Mouse (Mus musculus) bone marrow, adult 2 months (tissue): ENCODE data around the gene Aimp2. TPM values are rescaled to one million over a fixed set of nuclear protein-coding genes. Genes with fewer than 3 reads are reported as not detected.

Experiments used
- H3K27ac ChIP-seq: fragments of 200-500 bp; 2 replicates; pipeline ENCODE4 v1.5.1; 2012; ENCODE audit warnings: low read depth, mild to moderate bottlenecking, control low read depth, inconsistent platforms, low read length; ENCODE audit not compliant: control insufficient read depth, poor library complexity, insufficient read depth
- H3K4me1 ChIP-seq: fragments of 200-500 bp; 2 replicates; pipeline ENCODE4 v1.6.1; 2011; ENCODE audit warnings: low read length; ENCODE audit not compliant: control insufficient read depth, insufficient read depth
- H3K4me3 ChIP-seq: fragments of 200-500 bp; replicated peaks from 2 replicates; pipeline ENCODE3; 2011; ENCODE audit warnings: mild to moderate bottlenecking, low read depth, low read length, control low read depth; ENCODE audit not compliant: control insufficient read depth
- CTCF ChIP-seq: fragments of 200-500 bp; IDR thresholded peaks from 2 replicates; pipeline ENCODE4 v1.5.1; 2011; ENCODE audit warnings: low read length, control low read depth; ENCODE audit not compliant: control insufficient read depth, insufficient read depth
- POLR2A ChIP-seq: fragments of 200-500 bp; IDR thresholded peaks from 2 replicates; pipeline ENCODE4 v1.6.1; 2011; ENCODE audit warnings: low read depth, mild to moderate bottlenecking, control low read depth, low read length, borderline replicate concordance; ENCODE audit not compliant: control insufficient read depth
- WGBS: fragments of 180-500 bp; shearing (Covaris S2); methylation state at CpG from one replicate; pipeline ENCODE4 v1.1.7; 2018; 5-methylcytosine and 5-hydroxymethylcytosine counted together
- polyA plus RNA-seq: library from polyadenylated mRNA; stranded (reverse); fragments of >200 nt; gene quantifications from 2 replicates; pipeline ENCODE4 v1.2.4, GENCODE M21; 2011; ENCODE audit warnings: low replicate concordance; ENCODE audit not compliant: missing spikeins, insufficient read depth, insufficient read length

The Aimp2 gene
- polyA plus RNA-seq, result 21.8 and 24.3 TPM in 2 replicates

DNA sequence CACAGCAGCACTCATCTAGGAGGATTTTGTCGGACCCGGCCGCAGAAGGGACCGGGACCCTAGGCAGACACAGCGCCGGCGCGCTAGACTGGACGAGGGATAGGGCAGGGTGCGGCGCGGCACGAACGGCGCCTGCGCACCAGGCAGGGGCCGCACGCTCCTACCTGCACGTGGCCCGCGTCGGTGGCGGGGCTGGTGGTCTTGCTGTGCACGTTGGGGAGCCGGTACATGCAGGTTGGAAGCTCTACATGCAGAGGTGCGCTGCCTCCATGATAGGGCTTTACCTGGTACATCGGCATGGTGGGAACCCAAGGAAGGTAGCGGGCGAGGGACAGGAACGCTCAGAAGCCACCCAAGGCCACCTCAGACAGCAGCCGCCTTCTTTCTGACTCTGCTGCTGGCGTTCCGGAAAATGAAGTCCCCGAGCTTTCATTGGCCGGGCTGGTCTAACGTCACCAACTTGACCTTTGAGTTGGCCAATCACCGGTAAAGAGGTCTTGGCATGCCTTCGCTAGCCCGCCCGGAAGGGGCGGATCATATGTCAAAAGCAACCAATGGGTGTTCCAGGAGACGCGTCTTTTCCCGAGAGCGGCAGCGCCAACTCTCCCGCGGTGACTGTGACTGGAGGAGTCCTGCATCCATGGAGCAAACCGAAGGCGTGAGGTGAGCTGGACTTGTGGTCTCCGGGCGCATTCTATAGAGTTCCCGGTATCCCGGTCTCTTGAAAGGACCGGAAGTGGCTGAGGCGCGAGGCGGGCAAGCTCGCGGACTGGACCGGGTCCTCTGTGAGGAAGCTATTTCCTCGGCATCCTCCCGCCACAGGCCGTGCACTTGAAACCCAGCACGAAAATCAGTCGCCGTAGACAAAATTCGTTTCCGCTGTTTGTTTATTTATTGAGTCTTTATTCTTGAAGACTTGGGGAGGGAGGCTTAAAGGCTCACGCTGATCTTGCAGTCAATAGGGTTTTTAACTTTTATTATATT lies at the start of gene Aimp2, which contains the start of gene Pms2:
Gene Aimp2, minus strand, starts transcription at position 431 of the 984 bp plus-strand sequence.
Gene Pms2, plus strand, starts transcription at position 548 of the 984 bp plus-strand sequence.
- Histone ChIP-seq H3K4me3 (peak within 1 kb of the TSS; percentile 98), H3K4me1 (no peaks in the 10 kb centered on the region), H3K27ac (peak within 1 kb of the TSS; percentile 94)
- under 1% methylated on average over 70 of the region's 70 CpGs for WGBS
- TF ChIP-seq POLR2A, result peak; percentile 76; the same call in 1 of the 2 replicates
- no peak; the same call in 1 of the 2 replicates for TF ChIP-seq CTCF

DNA sequence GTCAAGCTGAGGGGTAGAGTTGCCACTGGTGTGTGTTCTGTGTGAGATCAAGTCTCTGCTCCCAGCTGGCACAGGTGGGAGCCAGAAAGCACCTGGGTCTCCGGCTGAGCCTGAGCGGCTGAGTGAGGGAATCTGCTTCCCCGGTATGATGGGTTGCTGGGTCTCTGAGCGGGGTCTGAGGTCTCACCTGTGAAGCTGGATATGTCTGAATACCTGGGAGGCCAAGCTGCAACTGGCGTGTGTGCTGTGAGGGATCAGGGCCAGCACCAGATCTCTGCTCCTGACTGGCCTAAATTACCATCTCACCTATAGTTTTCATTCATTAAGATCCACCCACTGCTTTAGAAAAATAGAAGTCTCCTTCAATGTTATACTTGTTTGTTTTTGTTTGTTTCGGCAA lies 47.5 kb upstream of the Aimp2 start:
- no peaks in the 10 kb centered on the region for H3K4me1 ChIP-seq
- no peak overlapping the region for H3K4me3 ChIP-seq
- no peak overlapping the region for H3K27ac ChIP-seq
- 85% methylated on average over 6 of the region's 6 CpGs for WGBS
- TF ChIP-seq POLR2A, result no peak
- no peak for TF ChIP-seq CTCF

DNA sequence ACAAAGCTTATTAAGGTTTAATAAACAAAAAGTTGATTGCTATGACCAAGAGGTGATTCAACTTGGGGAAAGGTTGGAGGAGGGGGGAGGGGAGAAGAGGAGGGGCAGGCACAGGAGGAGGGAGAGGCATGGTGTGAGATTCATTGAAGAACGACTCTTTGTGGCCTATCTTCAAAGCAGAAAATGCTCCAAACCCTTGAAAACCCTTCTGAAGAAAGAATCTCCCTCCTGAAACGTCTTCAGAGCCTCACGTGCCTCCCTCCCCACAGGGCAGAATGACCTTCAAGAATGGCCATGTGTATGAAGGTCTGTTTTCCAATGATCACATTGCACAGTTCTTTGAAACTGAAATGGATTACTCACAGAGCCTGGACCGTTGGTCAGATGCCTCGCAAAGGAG lies 40.4 kb upstream of the Aimp2 start:
- WGBS, result 58% methylated on average over 5 of the region's 5 CpGs
- TF ChIP-seq POLR2A (no peak), CTCF (no peak)

DNA sequence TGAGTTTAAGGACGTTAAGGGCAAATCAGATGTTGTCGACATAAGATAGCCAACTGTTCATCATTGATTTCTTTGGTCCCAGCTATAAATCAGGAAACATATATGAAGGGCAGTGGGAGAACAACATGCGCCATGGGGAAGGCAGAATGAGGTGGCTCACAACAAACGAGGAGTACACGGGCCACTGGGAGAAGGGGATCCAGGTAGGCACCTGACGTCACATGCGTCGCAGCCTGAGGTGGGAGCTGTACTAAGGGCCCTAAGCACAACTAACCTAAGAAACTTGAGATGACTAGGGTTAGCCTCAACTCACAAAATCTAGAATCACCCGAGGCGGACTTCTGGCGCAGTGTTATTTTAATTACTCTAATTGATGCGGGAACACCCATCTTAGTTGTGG lies 38.7 kb upstream of the Aimp2 start:
- H3K4me3 ChIP-seq, result no peak overlapping the region
- H3K4me1 ChIP-seq, result no peaks in the 10 kb centered on the region
- 83% methylated on average over 12 of the region's 12 CpGs for WGBS
- no peak overlapping the region for H3K27ac ChIP-seq
- TF ChIP-seq CTCF (no peak), POLR2A (no peak)

More for the DNA sequence above, 40.4 kb upstream of the Aimp2 start:
- no peak overlapping the region for H3K27ac ChIP-seq
- no peaks in the 10 kb centered on the region for H3K4me1 ChIP-seq
- H3K4me3 ChIP-seq, result no peak overlapping the region

DNA sequence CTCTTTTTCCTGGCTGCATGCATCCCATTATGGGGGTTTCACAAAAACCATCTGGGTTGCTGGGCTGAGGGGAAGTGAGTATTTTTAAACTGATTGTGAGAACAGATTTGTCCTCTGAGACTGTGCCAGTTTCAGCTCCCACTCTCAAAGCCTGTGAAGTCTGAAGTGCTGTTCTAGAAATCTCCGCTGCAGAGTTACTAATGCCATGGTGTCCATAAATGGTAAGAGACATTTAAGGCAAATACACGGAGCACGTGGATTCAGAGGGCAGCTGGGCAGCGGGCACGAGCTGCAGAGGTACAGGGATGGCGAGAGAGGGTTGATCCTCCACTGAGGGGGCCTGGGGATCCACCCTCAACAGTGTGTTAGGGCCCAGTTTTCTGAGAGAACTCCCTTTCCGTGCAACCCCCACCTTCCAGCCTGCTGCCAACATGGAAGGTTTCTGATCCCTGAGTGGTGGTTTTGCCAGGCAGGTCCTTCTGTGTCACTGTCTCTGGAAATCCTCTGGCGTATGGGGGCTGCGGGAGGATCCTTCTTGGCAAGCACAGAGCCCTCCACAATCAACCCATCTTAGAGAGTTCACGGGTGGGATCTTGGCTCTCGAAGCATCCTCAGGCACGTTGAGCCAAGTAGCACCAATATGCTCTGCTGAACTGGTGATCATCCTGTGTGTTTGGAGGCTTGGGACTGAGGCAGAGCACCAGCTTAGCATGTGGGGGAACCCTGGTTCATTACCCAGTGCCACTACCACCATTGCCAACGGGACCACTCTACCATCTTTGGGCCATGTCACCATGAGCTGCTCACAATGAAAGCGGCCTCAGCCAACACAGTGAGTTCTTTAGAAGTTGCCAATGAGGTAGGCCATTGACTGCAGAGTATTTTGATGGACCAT lies 33.8 kb upstream of the Aimp2 start:
- no peaks in the 10 kb centered on the region for H3K4me1 ChIP-seq
- H3K4me3 ChIP-seq, result no peak overlapping the region
- WGBS, result 83% methylated on average over 14 of the region's 14 CpGs
- TF ChIP-seq POLR2A (no peak), CTCF (no peak)
- no peak overlapping the region for H3K27ac ChIP-seq

DNA sequence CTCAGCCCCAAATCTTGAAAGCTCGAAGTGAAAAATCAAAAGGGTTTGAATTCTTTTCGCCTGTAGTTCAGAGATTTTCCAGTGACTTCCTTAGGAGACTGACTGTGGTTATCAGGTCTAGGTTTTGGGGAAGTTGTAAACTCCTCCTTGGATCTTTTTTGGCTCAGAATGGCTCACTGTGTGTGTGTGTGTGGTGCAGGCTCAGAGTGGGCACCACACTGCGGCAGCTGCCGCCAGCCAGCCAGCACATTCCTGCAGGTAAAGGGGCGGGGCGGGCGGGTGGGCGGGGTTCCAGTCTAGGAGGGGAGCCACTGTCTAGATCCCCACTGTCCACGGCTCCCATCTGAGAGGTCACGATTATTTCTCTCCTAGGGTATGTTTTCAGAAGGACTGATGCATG lies 31.9 kb upstream of the Aimp2 start:
- no peaks in the 10 kb centered on the region for H3K4me1 ChIP-seq
- no peak overlapping the region for H3K27ac ChIP-seq
- no peak for TF ChIP-seq CTCF
- no peak for TF ChIP-seq POLR2A
- no peak overlapping the region for H3K4me3 ChIP-seq
- 8% methylated on average over 10 of the region's 10 CpGs for WGBS

DNA sequence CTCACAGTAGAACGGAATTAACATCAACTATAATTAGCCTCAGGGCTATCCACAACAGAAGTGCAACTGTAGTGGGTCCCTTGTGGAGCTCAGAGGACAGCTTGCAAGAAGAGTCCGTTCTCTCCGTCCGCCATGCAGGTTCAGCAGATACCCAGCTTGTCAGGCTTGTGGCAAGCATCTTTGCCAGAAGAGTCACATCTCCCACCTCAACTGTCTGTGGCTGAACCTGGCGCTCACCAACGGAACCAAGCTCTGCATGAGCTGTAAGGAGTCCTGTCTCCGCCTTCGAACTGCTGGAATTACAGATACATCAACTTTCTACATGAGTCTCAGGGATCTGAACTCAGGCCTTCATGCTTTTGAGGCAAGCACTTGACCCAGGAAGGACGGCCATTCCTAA lies 26.5 kb upstream of the Aimp2 start:
- 81% methylated on average over 9 of the region's 9 CpGs for WGBS
- Histone ChIP-seq H3K4me1 (no peaks in the 10 kb centered on the region), H3K4me3 (no peak overlapping the region), H3K27ac (no peak overlapping the region)
- TF ChIP-seq CTCF, result no peak
- TF ChIP-seq POLR2A, result no peak
